Mouse (Mus musculus): Measurements from ENCODE around the gene Ctdnep1. TPM values are rescaled to one million over a fixed set of nuclear protein-coding genes. Genes with fewer than 3 reads are reported as not detected.

Gene Ctdnep1
- polyA plus RNA-seq, 1 experiment, result 75.8 TPM

GRCm38 (mm10) chr11:69980196-69981140 lies 488 bp upstream of the Ctdnep1 start:
- TF ChIP-seq POLR2A (IDR thresholded peaks at IDR 0.05; ENCODE audit: low read depth, low read length) (peak; percentile 87), CTCF (IDR thresholded peaks at IDR 0.05; ENCODE audit: extremely low read depth, insufficient read depth, insufficient read length, insufficient replicate concordance) (no peak)
- Histone ChIP-seq H3K27ac (ENCODE audit: insufficient read depth, low read length) (peak overlapping the region; percentile 81), H3K36me3 (ENCODE audit: control insufficient read depth, insufficient read depth, low read length) (peaks cover 12% of the 10 kb centered on the region), H3K4me3 (ENCODE audit: extremely low read depth, insufficient read depth, insufficient read length) (peak overlapping the region; percentile 84), H3K4me1 (ENCODE audit: control insufficient read depth, insufficient read depth, insufficient read length) (peaks cover 6% of the 10 kb centered on the region; the same call in 1 of the 2 replicates), H3K27me3 (ENCODE audit: control insufficient read depth, insufficient read depth, low read length) (no peaks in the 10 kb centered on the region)
- peak; percentile 81 to 84 for DNase-seq (ENCODE audit: low read depth in 1 of 2, low spot score in 2 of 2)
- WGBS, result under 1% methylated on average over 55 of the region's 60 CpGs

- peaks cover 6% of the 10 kb centered on the region; the same call in 1 of the 2 replicates for H3K4me1 ChIP-seq (ENCODE audit: control insufficient read depth, insufficient read depth, insufficient read length)
- TF ChIP-seq POLR2A (IDR thresholded peaks at IDR 0.05; ENCODE audit: low read depth, low read length) (no peak), CTCF (IDR thresholded peaks at IDR 0.05; ENCODE audit: extremely low read depth, insufficient read depth, insufficient read length, insufficient replicate concordance) (no peak)
- peaks cover 15% of the 10 kb centered on the region for H3K36me3 ChIP-seq (ENCODE audit: control insufficient read depth, insufficient read depth, low read length)
- no peak for DNase-seq (ENCODE audit: low read depth in 1 of 2, low spot score in 2 of 2)
- 62% methylated on average over 8 of the region's 8 CpGs for WGBS
- H3K27me3 ChIP-seq (ENCODE audit: control insufficient read depth, insufficient read depth, low read length), result no peaks in the 10 kb centered on the region
- H3K4me3 ChIP-seq (ENCODE audit: extremely low read depth, insufficient read depth, insufficient read length), result peak within 1 kb of the TSS; percentile 84
- H3K27ac ChIP-seq (ENCODE audit: insufficient read depth, low read length), result peak within 1 kb of the TSS; percentile 50
These were observed 1.3 kb downstream of the Ctdnep1 start, which contains the start of gene Elp5 for GRCm38 (mm10) chr11:69982225-69982624. Gene Elp5 (minus strand): TSS chr11:69982517.

- Histone ChIP-seq H3K4me3 (ENCODE audit: extremely low read depth, insufficient read depth, insufficient read length) (no peak overlapping the region), H3K4me1 (ENCODE audit: control insufficient read depth, insufficient read depth, insufficient read length) (peaks cover 6% of the 10 kb centered on the region; the same call in 1 of the 2 replicates), H3K36me3 (ENCODE audit: control insufficient read depth, insufficient read depth, low read length) (peaks cover 14% of the 10 kb centered on the region), H3K27me3 (ENCODE audit: control insufficient read depth, insufficient read depth, low read length) (no peaks in the 10 kb centered on the region), H3K27ac (ENCODE audit: insufficient read depth, low read length) (no peak overlapping the region)
- no peak for DNase-seq (ENCODE audit: low read depth in 1 of 2, low spot score in 2 of 2)
- 65% methylated on average over 5 of the region's 5 CpGs for WGBS
- TF ChIP-seq POLR2A (IDR thresholded peaks at IDR 0.05; ENCODE audit: low read depth, low read length) (no peak), CTCF (IDR thresholded peaks at IDR 0.05; ENCODE audit: extremely low read depth, insufficient read depth, insufficient read length, insufficient replicate concordance) (no peak)
These were observed 1.9 kb downstream of the Ctdnep1 start for GRCm38 (mm10) chr11:69982877-69983276.

- Histone ChIP-seq H3K4me1 (ENCODE audit: control insufficient read depth, insufficient read depth, insufficient read length) (peaks cover 6% of the 10 kb centered on the region; the same call in 1 of the 2 replicates), H3K27ac (ENCODE audit: insufficient read depth, low read length) (no peak overlapping the region), H3K27me3 (ENCODE audit: control insufficient read depth, insufficient read depth, low read length) (no peaks in the 10 kb centered on the region), H3K4me3 (ENCODE audit: extremely low read depth, insufficient read depth, insufficient read length) (no peak overlapping the region), H3K36me3 (ENCODE audit: control insufficient read depth, insufficient read depth, low read length) (peaks cover 14% of the 10 kb centered on the region)
- DNase-seq (ENCODE audit: low read depth in 1 of 2, low spot score in 2 of 2), result no peak
- TF ChIP-seq POLR2A (IDR thresholded peaks at IDR 0.05; ENCODE audit: low read depth, low read length) (no peak), CTCF (IDR thresholded peaks at IDR 0.05; ENCODE audit: extremely low read depth, insufficient read depth, insufficient read length, insufficient replicate concordance) (no peak)
- 90% methylated on average over 4 of the region's 4 CpGs for WGBS
These were observed 2.4 kb downstream of the Ctdnep1 start for GRCm38 (mm10) chr11:69983377-69983776.

GRCm38 (mm10) chr11:69984431-69984830 lies 3.5 kb downstream of the Ctdnep1 start:
- H3K4me3 ChIP-seq (ENCODE audit: extremely low read depth, insufficient read depth, insufficient read length), result no peak overlapping the region
- WGBS, result 92% methylated on average over 8 of the region's 8 CpGs
- H3K27me3 ChIP-seq (ENCODE audit: control insufficient read depth, insufficient read depth, low read length), result no peaks in the 10 kb centered on the region
- peaks cover 17% of the 10 kb centered on the region for H3K36me3 ChIP-seq (ENCODE audit: control insufficient read depth, insufficient read depth, low read length)
- TF ChIP-seq POLR2A (IDR thresholded peaks at IDR 0.05; ENCODE audit: low read depth, low read length), result no peak
- TF ChIP-seq CTCF (IDR thresholded peaks at IDR 0.05; ENCODE audit: extremely low read depth, insufficient read depth, insufficient read length, insufficient replicate concordance), result no peak
- no peak overlapping the region for H3K27ac ChIP-seq (ENCODE audit: insufficient read depth, low read length)
- H3K4me1 ChIP-seq (ENCODE audit: control insufficient read depth, insufficient read depth, insufficient read length), result peaks cover 6% of the 10 kb centered on the region; the same call in 1 of the 2 replicates
- DNase-seq (ENCODE audit: low read depth in 1 of 2, low spot score in 2 of 2), result no peak

GRCm38 (mm10) chr11:69989949-69990348 lies 9.0 kb downstream of the Ctdnep1 start:
- Histone ChIP-seq H3K4me3 (ENCODE audit: extremely low read depth, insufficient read depth, insufficient read length) (no peak overlapping the region), H3K27ac (ENCODE audit: insufficient read depth, low read length) (no peak overlapping the region), H3K27me3 (ENCODE audit: control insufficient read depth, insufficient read depth, low read length) (no peaks in the 10 kb centered on the region), H3K4me1 (ENCODE audit: control insufficient read depth, insufficient read depth, insufficient read length) (peaks cover 7% of the 10 kb centered on the region; the same call in 1 of the 2 replicates), H3K36me3 (ENCODE audit: control insufficient read depth, insufficient read depth, low read length) (peaks cover 25% of the 10 kb centered on the region)
- no peak for DNase-seq (ENCODE audit: low read depth in 1 of 2, low spot score in 2 of 2)
- TF ChIP-seq POLR2A (IDR thresholded peaks at IDR 0.05; ENCODE audit: low read depth, low read length), result no peak
- no peak for TF ChIP-seq CTCF (IDR thresholded peaks at IDR 0.05; ENCODE audit: extremely low read depth, insufficient read depth, insufficient read length, insufficient replicate concordance)
- WGBS, result 97% methylated on average over 8 of the region's 8 CpGs

Data from spleen, adult 2 months (tissue).